Mouse (Mus musculus): ENCODE measurements around the gene E4f1. TPM values are rescaled to one million over a fixed set of nuclear protein-coding genes. Genes with fewer than 3 reads are reported as not detected.
"Not testable (repeated sequence)": the region's sequence is repeated elsewhere in the genome, so short reads cannot be mapped to it uniquely, and the experiment has no call there.

The E4f1 gene
- polyA plus RNA-seq, 1 experiment from 2014 or later, result 23.9 TPM

DNA sequence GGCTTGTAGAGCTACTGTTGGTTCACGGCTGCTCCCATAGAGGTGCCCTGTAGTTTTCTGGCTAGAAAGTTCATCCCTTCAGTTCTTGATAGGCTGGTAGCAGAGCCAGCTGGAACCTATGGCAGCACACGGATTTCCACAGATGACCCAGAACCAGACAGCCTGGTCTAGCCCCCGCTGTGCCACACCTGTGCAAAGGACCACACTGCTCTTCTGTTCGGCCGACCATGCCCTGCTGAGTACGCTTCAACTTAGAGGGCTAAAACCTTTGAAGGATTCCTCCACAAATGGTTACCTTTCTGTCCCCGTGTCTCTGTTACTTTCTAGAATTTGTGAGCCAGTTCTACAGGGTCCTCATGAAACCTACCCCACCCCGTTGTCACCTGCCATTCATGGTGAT is 44.8 kb downstream of the E4f1 start:
- not testable (repeated sequence) for H3K9ac ChIP-seq (ENCODE audit: low read length); H3K9me3 ChIP-seq (ENCODE audit: control insufficient read depth, low read length); H3K27me3 ChIP-seq (ENCODE audit: control insufficient read depth, insufficient read depth, low read length); DNase-seq (ENCODE audit: low spot score); H3K4me3 ChIP-seq (ENCODE audit: low read depth, low read length); ATAC-seq (ENCODE audit: insufficient number of reproducible peaks, low FRiP score, low TSS enrichment, low read depth); H3K27ac ChIP-seq (replicated peaks; ENCODE audit: low read depth, low read length); H3K4me2 ChIP-seq (ENCODE audit: low read depth, severe bottlenecking); H3K4me1 ChIP-seq (ENCODE audit: control insufficient read depth, insufficient read depth, low read length)
- 93% methylated on average over 5 of the region's 8 CpGs for WGBS
- peaks cover 35% of the 10 kb centered on the region for H3K36me3 ChIP-seq (ENCODE audit: control insufficient read depth, insufficient read depth, low read length)

GRCm38 (mm10) chr17:24424489-24424888 is 45.6 kb downstream of the E4f1 start:
- H3K4me1 ChIP-seq (ENCODE audit: control insufficient read depth, insufficient read depth, low read length), result no peaks in the 10 kb centered on the region
- H3K9me3 ChIP-seq (ENCODE audit: control insufficient read depth, low read length), result no peaks in the 10 kb centered on the region
- H3K9ac ChIP-seq (ENCODE audit: low read length), result no peak overlapping the region
- H3K27ac ChIP-seq (replicated peaks; ENCODE audit: low read depth, low read length), result no peak overlapping the region
- H3K4me2 ChIP-seq (ENCODE audit: low read depth, severe bottlenecking), result no peak overlapping the region; the same call in 1 of the 2 replicates
- H3K27me3 ChIP-seq (ENCODE audit: control insufficient read depth, insufficient read depth, low read length), result no peaks in the 10 kb centered on the region
- H3K4me3 ChIP-seq (ENCODE audit: low read depth, low read length), result no peak overlapping the region
- 94% methylated on average over 5 of the region's 5 CpGs for WGBS
- H3K36me3 ChIP-seq (ENCODE audit: control insufficient read depth, insufficient read depth, low read length), result peaks cover 43% of the 10 kb centered on the region
- no peak for DNase-seq (ENCODE audit: low spot score)
- ATAC-seq (ENCODE audit: insufficient number of reproducible peaks, low FRiP score, low TSS enrichment, low read depth), result no peak

DNA sequence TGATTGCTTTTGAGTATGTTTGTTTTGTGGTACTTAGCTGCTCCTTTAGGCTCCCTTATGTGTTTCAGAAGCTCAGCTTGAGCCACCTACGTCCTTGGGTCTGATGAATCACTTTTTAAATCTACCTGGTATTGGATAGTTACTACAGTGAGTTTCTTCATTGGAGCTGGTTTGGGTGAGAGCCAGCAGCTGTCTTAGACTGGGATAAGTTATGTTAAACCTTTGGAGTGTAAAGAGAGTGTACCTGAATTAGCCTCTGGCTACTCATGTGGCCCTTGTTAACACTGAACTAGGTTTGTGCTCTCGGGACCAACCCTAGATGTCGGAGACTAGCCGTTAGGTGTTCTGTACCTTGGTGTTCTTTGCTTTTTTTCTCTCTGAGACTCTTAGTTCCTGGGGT is 47.0 kb downstream of the E4f1 start:
- Histone ChIP-seq H3K27me3 (ENCODE audit: control insufficient read depth, insufficient read depth, low read length) (no peaks in the 10 kb centered on the region), H3K4me1 (ENCODE audit: control insufficient read depth, insufficient read depth, low read length) (no peaks in the 10 kb centered on the region), H3K4me2 (ENCODE audit: low read depth, severe bottlenecking) (no peak overlapping the region), H3K9me3 (ENCODE audit: control insufficient read depth, low read length) (no peaks in the 10 kb centered on the region), H3K9ac (ENCODE audit: low read length) (no peak overlapping the region), H3K36me3 (ENCODE audit: control insufficient read depth, insufficient read depth, low read length) (peaks cover 55% of the 10 kb centered on the region), H3K4me3 (ENCODE audit: low read depth, low read length) (no peak overlapping the region), H3K27ac (replicated peaks; ENCODE audit: low read depth, low read length) (no peak overlapping the region)
- DNase-seq (ENCODE audit: low spot score), result no peak
- ATAC-seq (ENCODE audit: insufficient number of reproducible peaks, low FRiP score, low TSS enrichment, low read depth), result no peak
- WGBS, result 95% methylated on average over 4 of the region's 4 CpGs

DNA sequence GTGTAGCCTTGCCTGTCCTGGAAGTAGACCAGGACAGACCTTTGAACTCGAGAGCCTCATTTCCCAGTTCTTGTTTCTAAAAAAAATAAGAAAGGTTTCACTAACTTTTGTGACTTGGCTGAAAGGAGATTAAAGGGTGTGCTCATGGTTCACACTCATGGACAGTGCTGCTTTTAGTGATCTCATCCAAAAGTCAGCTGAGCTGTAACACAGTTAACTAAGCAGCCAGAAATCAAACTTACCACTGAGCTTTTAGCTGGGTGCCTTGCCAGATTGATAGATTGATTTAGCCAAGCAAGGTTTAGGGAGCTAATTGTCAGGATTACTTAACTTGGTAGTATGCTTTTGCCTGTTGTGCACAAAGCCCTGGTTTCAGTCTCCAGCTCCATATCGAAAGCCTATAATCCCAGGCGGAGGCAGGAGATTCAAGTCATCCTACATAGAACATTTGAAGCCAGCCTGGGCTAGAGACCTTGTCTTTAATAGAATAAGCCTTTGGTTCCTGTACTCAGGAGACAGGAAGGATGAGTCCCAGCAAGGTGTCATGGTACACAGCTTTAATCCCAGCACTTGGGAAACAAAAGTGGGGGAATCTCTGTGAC is 54.0 kb downstream of the E4f1 start:
- H3K36me3 ChIP-seq (ENCODE audit: control insufficient read depth, insufficient read depth, low read length), result peaks cover 32% of the 10 kb centered on the region
- no peaks in the 10 kb centered on the region for H3K9me3 ChIP-seq (ENCODE audit: control insufficient read depth, low read length)
- DNase-seq (ENCODE audit: low spot score) (no peak), ATAC-seq (ENCODE audit: insufficient number of reproducible peaks, low FRiP score, low TSS enrichment, low read depth) (no peak)
- H3K4me2 ChIP-seq (ENCODE audit: low read depth, severe bottlenecking), result peak overlapping the region; percentile 76
- no peaks in the 10 kb centered on the region for H3K27me3 ChIP-seq (ENCODE audit: control insufficient read depth, insufficient read depth, low read length)
- peak overlapping the region; percentile 91 for H3K4me3 ChIP-seq (ENCODE audit: low read depth, low read length)
- H3K9ac ChIP-seq (ENCODE audit: low read length), result no peak overlapping the region
- H3K27ac ChIP-seq (replicated peaks; ENCODE audit: low read depth, low read length), result no peak overlapping the region
- 92% methylated on average over 3 of the region's 3 CpGs for WGBS
- H3K4me1 ChIP-seq (ENCODE audit: control insufficient read depth, insufficient read depth, low read length), result peaks cover 5% of the 10 kb centered on the region; the same call in 1 of the 2 replicates

DNA sequence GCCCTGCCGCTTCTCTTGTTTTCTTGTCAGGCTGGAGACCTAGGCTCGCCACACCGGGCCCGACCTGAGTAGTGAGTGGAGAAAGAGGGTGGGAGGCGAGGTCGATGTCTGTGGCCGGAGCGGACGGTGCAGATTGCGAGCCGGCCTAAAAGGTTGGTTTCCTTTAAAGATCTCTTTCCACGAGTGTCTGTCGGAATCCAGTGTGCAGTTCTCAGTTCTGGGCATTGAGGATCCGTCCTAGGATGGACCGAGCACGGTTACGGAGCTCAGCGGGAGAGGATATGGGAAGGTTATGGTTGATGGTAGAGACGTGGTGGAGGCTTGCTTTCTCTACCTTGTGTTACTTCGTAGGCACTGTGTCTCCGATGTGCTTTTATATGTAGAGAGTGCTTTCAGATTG is 55.1 kb downstream of the E4f1 start:
- H3K27me3 ChIP-seq (ENCODE audit: control insufficient read depth, insufficient read depth, low read length), result no peaks in the 10 kb centered on the region
- H3K4me1 ChIP-seq (ENCODE audit: control insufficient read depth, insufficient read depth, low read length), result peaks cover 5% of the 10 kb centered on the region; the same call in 1 of the 2 replicates
- ATAC-seq (ENCODE audit: insufficient number of reproducible peaks, low FRiP score, low TSS enrichment, low read depth) (no peak), DNase-seq (ENCODE audit: low spot score) (no peak)
- H3K9me3 ChIP-seq (ENCODE audit: control insufficient read depth, low read length), result no peaks in the 10 kb centered on the region
- H3K4me2 ChIP-seq (ENCODE audit: low read depth, severe bottlenecking), result peak overlapping the region; percentile 76
- peak overlapping the region; percentile 92 for H3K9ac ChIP-seq (ENCODE audit: low read length)
- WGBS, result under 1% methylated on average over 21 of the region's 21 CpGs
- H3K4me3 ChIP-seq (ENCODE audit: low read depth, low read length), result peak overlapping the region; percentile 91
- H3K36me3 ChIP-seq (ENCODE audit: control insufficient read depth, insufficient read depth, low read length), result peaks cover 22% of the 10 kb centered on the region
- peak overlapping the region; percentile 85; the same call in 1 of the 2 replicates for H3K27ac ChIP-seq (replicated peaks; ENCODE audit: low read depth, low read length)

DNA sequence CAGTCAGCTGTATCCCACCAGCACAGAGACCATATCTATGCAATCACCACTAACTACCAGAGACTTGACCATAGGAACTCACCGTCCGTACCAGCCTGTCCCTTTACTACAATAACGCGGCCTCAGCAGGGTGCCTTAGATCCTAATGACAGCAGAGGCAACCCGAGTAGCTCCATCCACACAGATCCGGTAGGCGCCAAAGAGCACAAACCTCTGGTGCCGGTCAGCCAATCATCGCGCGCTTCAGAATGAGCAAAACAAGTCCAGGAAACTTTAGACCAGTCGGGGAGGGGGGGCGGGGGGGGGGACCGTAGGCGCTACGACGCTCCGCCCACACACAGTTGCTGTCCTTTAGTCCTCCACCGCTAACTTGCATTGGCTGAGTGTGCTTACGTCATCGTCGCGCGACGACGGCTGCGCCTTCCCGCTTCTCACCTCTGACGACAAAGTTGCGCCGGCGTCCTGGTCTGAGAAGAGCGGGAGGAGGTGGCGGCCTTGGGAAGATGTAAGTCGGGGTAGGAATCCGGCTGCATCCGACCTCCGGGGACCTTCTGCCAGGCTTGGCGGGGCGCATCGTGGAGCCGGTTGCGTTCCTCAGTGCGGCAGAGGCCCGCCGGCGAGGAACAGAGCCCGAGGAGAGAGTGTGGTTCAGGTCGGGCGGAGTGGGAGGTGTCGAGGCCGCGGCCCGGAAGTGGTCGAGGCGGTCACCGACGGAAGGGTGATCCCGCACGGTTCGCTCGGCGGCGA is 55.7 kb downstream of the E4f1 start, which contains the start of gene Rnps1:
Gene Rnps1 (plus strand): TSS at position 336 of the 747 bp plus-strand sequence.
- H3K9me3 ChIP-seq (ENCODE audit: control insufficient read depth, low read length), result no peaks in the 10 kb centered on the region
- no peaks in the 10 kb centered on the region for H3K27me3 ChIP-seq (ENCODE audit: control insufficient read depth, insufficient read depth, low read length)
- peak; percentile 100 for DNase-seq (ENCODE audit: low spot score)
- WGBS, result under 1% methylated on average over 64 of the region's 64 CpGs
- peak; percentile 93 for ATAC-seq (ENCODE audit: insufficient number of reproducible peaks, low FRiP score, low TSS enrichment, low read depth)
- peak within 1 kb of the TSS; percentile 85 for H3K27ac ChIP-seq (replicated peaks; ENCODE audit: low read depth, low read length)
- H3K4me2 ChIP-seq (ENCODE audit: low read depth, severe bottlenecking), result peak within 1 kb of the TSS; percentile 76
- H3K36me3 ChIP-seq (ENCODE audit: control insufficient read depth, insufficient read depth, low read length), result peaks cover 19% of the 10 kb centered on the region
- peak within 1 kb of the TSS; percentile 91 for H3K4me3 ChIP-seq (ENCODE audit: low read depth, low read length)
- peaks cover 5% of the 10 kb centered on the region; the same call in 1 of the 2 replicates for H3K4me1 ChIP-seq (ENCODE audit: control insufficient read depth, insufficient read depth, low read length)
- H3K9ac ChIP-seq (ENCODE audit: low read length), result peak within 1 kb of the TSS; percentile 92

- Histone ChIP-seq H3K27ac (replicated peaks; ENCODE audit: low read depth, low read length) (no peak overlapping the region; the same call in 1 of the 2 replicates), H3K27me3 (ENCODE audit: control insufficient read depth, insufficient read depth, low read length) (no peaks in the 10 kb centered on the region), H3K4me3 (ENCODE audit: low read depth, low read length) (peak overlapping the region; percentile 91), H3K9ac (ENCODE audit: low read length) (peak overlapping the region; percentile 69), H3K4me2 (ENCODE audit: low read depth, severe bottlenecking) (peak overlapping the region; percentile 72), H3K9me3 (ENCODE audit: control insufficient read depth, low read length) (no peaks in the 10 kb centered on the region), H3K4me1 (ENCODE audit: control insufficient read depth, insufficient read depth, low read length) (peaks cover 5% of the 10 kb centered on the region; the same call in 1 of the 2 replicates), H3K36me3 (ENCODE audit: control insufficient read depth, insufficient read depth, low read length) (peaks cover 12% of the 10 kb centered on the region)
- 34% methylated on average over 22 of the region's 22 CpGs for WGBS
- ATAC-seq (ENCODE audit: insufficient number of reproducible peaks, low FRiP score, low TSS enrichment, low read depth) (peak; percentile 21), DNase-seq (ENCODE audit: low spot score) (no peak)
Measured at GRCm38 (mm10) chr17:24413557-24414211, 56.4 kb downstream of the E4f1 start.

GRCm38 (mm10) chr17:24407116-24407803 is 62.9 kb downstream of the E4f1 start:
- no peak for DNase-seq (ENCODE audit: low spot score)
- Histone ChIP-seq H3K36me3 (ENCODE audit: control insufficient read depth, insufficient read depth, low read length) (peaks cover 2% of the 10 kb centered on the region), H3K9me3 (ENCODE audit: control insufficient read depth, low read length) (no peaks in the 10 kb centered on the region), H3K4me1 (ENCODE audit: control insufficient read depth, insufficient read depth, low read length) (no peaks in the 10 kb centered on the region), H3K4me2 (ENCODE audit: low read depth, severe bottlenecking) (no peak overlapping the region), H3K9ac (ENCODE audit: low read length) (no peak overlapping the region), H3K4me3 (ENCODE audit: low read depth, low read length) (no peak overlapping the region), H3K27ac (replicated peaks; ENCODE audit: low read depth, low read length) (no peak overlapping the region), H3K27me3 (ENCODE audit: control insufficient read depth, insufficient read depth, low read length) (no peaks in the 10 kb centered on the region)
- WGBS, result 88% methylated on average over 12 of the region's 12 CpGs
- no peak for ATAC-seq (ENCODE audit: insufficient number of reproducible peaks, low FRiP score, low TSS enrichment, low read depth)

All from limb, embryonic 11.5 days (tissue).